Mouse (Mus musculus): ENCODE results near the gene B4galt1. TPM values are rescaled to one million over a fixed set of nuclear protein-coding genes. Genes with fewer than 3 reads are reported as not detected.
A peak's percentile ranks its signal among the peaks of the same experiment; 100 is the strongest.

Gene B4galt1
- polyA plus RNA-seq, 1 experiment from 2014 or later = 26.6 TPM

GRCm38 (mm10) chr4:40874794-40875552 lies 21.2 kb upstream of the B4galt1 start:
- WGBS = 72% methylated on average over 5 of the region's 5 CpGs
- H3K27ac ChIP-seq (ENCODE audit: low read length) = no peak overlapping the region
- no peak overlapping the region for H3K4me3 ChIP-seq (ENCODE audit: low read length)
- no peak; the same call in 1 of the 2 replicates for ATAC-seq
- H3K36me3 ChIP-seq (ENCODE audit: control insufficient read depth, insufficient read depth, low read length) = no peaks in the 10 kb centered on the region
- H3K9ac ChIP-seq (ENCODE audit: low read depth, low read length) = no peak overlapping the region
- no peak overlapping the region for H3K4me2 ChIP-seq (ENCODE audit: low read depth, low read length)
- H3K9me3 ChIP-seq (ENCODE audit: control insufficient read depth, low read length) = no peaks in the 10 kb centered on the region
- no peaks in the 10 kb centered on the region for H3K27me3 ChIP-seq (replicated peaks; ENCODE audit: control insufficient read depth, insufficient read depth, low read length)
- peaks cover 26% of the 10 kb centered on the region for H3K4me1 ChIP-seq (ENCODE audit: control insufficient read depth, insufficient read depth, low read length)

GRCm38 (mm10) chr4:40874151-40874600 lies 20.4 kb upstream of the B4galt1 start:
- Histone ChIP-seq H3K4me2 (ENCODE audit: low read depth, low read length) (no peak overlapping the region), H3K4me3 (ENCODE audit: low read length) (no peak overlapping the region), H3K27ac (ENCODE audit: low read length) (peak overlapping the region; percentile 75), H3K9ac (ENCODE audit: low read depth, low read length) (no peak overlapping the region), H3K27me3 (replicated peaks; ENCODE audit: control insufficient read depth, insufficient read depth, low read length) (no peaks in the 10 kb centered on the region), H3K4me1 (ENCODE audit: control insufficient read depth, insufficient read depth, low read length) (peaks cover 26% of the 10 kb centered on the region), H3K36me3 (ENCODE audit: control insufficient read depth, insufficient read depth, low read length) (no peaks in the 10 kb centered on the region), H3K9me3 (ENCODE audit: control insufficient read depth, low read length) (no peaks in the 10 kb centered on the region)
- ATAC-seq = peak; percentile 79
- 21% methylated on average over 6 of the region's 6 CpGs for WGBS

- H3K27me3 ChIP-seq (replicated peaks; ENCODE audit: control insufficient read depth, insufficient read depth, low read length) = no peaks in the 10 kb centered on the region
- no peak overlapping the region for H3K4me2 ChIP-seq (ENCODE audit: low read depth, low read length)
- H3K9me3 ChIP-seq (ENCODE audit: control insufficient read depth, low read length) = no peaks in the 10 kb centered on the region
- no peak overlapping the region for H3K4me3 ChIP-seq (ENCODE audit: low read length)
- H3K36me3 ChIP-seq (ENCODE audit: control insufficient read depth, insufficient read depth, low read length) = no peaks in the 10 kb centered on the region
- no peak for ATAC-seq
- 52% methylated on average over 2 of the region's 2 CpGs for WGBS
- peaks cover 34% of the 10 kb centered on the region for H3K4me1 ChIP-seq (ENCODE audit: control insufficient read depth, insufficient read depth, low read length)
- no peak overlapping the region for H3K9ac ChIP-seq (ENCODE audit: low read depth, low read length)
- H3K27ac ChIP-seq (ENCODE audit: low read length) = peak overlapping the region; percentile 75
Measured at GRCm38 (mm10) chr4:40873320-40873719, 19.5 kb upstream of the B4galt1 start.

- Histone ChIP-seq H3K27me3 (replicated peaks; ENCODE audit: control insufficient read depth, insufficient read depth, low read length) (no peaks in the 10 kb centered on the region), H3K4me1 (ENCODE audit: control insufficient read depth, insufficient read depth, low read length) (peaks cover 32% of the 10 kb centered on the region), H3K36me3 (ENCODE audit: control insufficient read depth, insufficient read depth, low read length) (no peaks in the 10 kb centered on the region), H3K4me3 (ENCODE audit: low read length) (no peak overlapping the region), H3K27ac (ENCODE audit: low read length) (no peak overlapping the region), H3K4me2 (ENCODE audit: low read depth, low read length) (no peak overlapping the region), H3K9me3 (ENCODE audit: control insufficient read depth, low read length) (no peaks in the 10 kb centered on the region), H3K9ac (ENCODE audit: low read depth, low read length) (no peak overlapping the region)
- ATAC-seq = no peak
- 88% methylated on average over 3 of the region's 3 CpGs for WGBS
Measured at GRCm38 (mm10) chr4:40872129-40872528, 18.3 kb upstream of the B4galt1 start.

- peaks cover 23% of the 10 kb centered on the region for H3K4me1 ChIP-seq (ENCODE audit: control insufficient read depth, insufficient read depth, low read length)
- H3K4me3 ChIP-seq (ENCODE audit: low read length) = no peak overlapping the region
- WGBS = 86% methylated on average over 4 of the region's 4 CpGs
- no peak for ATAC-seq
- H3K9ac ChIP-seq (ENCODE audit: low read depth, low read length) = no peak overlapping the region
- H3K9me3 ChIP-seq (ENCODE audit: control insufficient read depth, low read length) = no peaks in the 10 kb centered on the region
- no peaks in the 10 kb centered on the region for H3K36me3 ChIP-seq (ENCODE audit: control insufficient read depth, insufficient read depth, low read length)
- H3K4me2 ChIP-seq (ENCODE audit: low read depth, low read length) = no peak overlapping the region
- no peaks in the 10 kb centered on the region for H3K27me3 ChIP-seq (replicated peaks; ENCODE audit: control insufficient read depth, insufficient read depth, low read length)
- no peak overlapping the region for H3K27ac ChIP-seq (ENCODE audit: low read length)
Measured at GRCm38 (mm10) chr4:40870206-40870605, 16.4 kb upstream of the B4galt1 start.

GRCm38 (mm10) chr4:40868554-40869232 lies 14.9 kb upstream of the B4galt1 start:
- Histone ChIP-seq H3K4me3 (ENCODE audit: low read length) (no peak overlapping the region), H3K9me3 (ENCODE audit: control insufficient read depth, low read length) (no peaks in the 10 kb centered on the region), H3K9ac (ENCODE audit: low read depth, low read length) (peak overlapping the region; percentile 32), H3K4me1 (ENCODE audit: control insufficient read depth, insufficient read depth, low read length) (peaks cover 12% of the 10 kb centered on the region), H3K4me2 (ENCODE audit: low read depth, low read length) (no peak overlapping the region), H3K27ac (ENCODE audit: low read length) (peak overlapping the region; percentile 58; the same call in 1 of the 2 replicates), H3K27me3 (replicated peaks; ENCODE audit: control insufficient read depth, insufficient read depth, low read length) (no peaks in the 10 kb centered on the region), H3K36me3 (ENCODE audit: control insufficient read depth, insufficient read depth, low read length) (no peaks in the 10 kb centered on the region)
- ATAC-seq = peak; percentile 66; the same call in 1 of the 2 replicates
- 53% methylated on average over 13 of the region's 13 CpGs for WGBS

- H3K36me3 ChIP-seq (ENCODE audit: control insufficient read depth, insufficient read depth, low read length) = no peaks in the 10 kb centered on the region
- no peak overlapping the region for H3K4me2 ChIP-seq (ENCODE audit: low read depth, low read length)
- no peak overlapping the region for H3K9ac ChIP-seq (ENCODE audit: low read depth, low read length)
- H3K9me3 ChIP-seq (ENCODE audit: control insufficient read depth, low read length) = no peaks in the 10 kb centered on the region
- H3K4me1 ChIP-seq (ENCODE audit: control insufficient read depth, insufficient read depth, low read length) = peaks cover 8% of the 10 kb centered on the region
- no peak overlapping the region for H3K27ac ChIP-seq (ENCODE audit: low read length)
- H3K4me3 ChIP-seq (ENCODE audit: low read length) = no peak overlapping the region
- no peak for ATAC-seq
- WGBS = 94% methylated on average over 12 of the region's 12 CpGs
- no peaks in the 10 kb centered on the region for H3K27me3 ChIP-seq (replicated peaks; ENCODE audit: control insufficient read depth, insufficient read depth, low read length)
Measured at GRCm38 (mm10) chr4:40864361-40864760, 10.6 kb upstream of the B4galt1 start.

GRCm38 (mm10) chr4:40863340-40863739 lies 9.5 kb upstream of the B4galt1 start:
- Histone ChIP-seq H3K9ac (ENCODE audit: low read depth, low read length) (no peak overlapping the region), H3K9me3 (ENCODE audit: control insufficient read depth, low read length) (no peaks in the 10 kb centered on the region), H3K4me2 (ENCODE audit: low read depth, low read length) (no peak overlapping the region), H3K27ac (ENCODE audit: low read length) (no peak overlapping the region), H3K36me3 (ENCODE audit: control insufficient read depth, insufficient read depth, low read length) (no peaks in the 10 kb centered on the region), H3K4me1 (ENCODE audit: control insufficient read depth, insufficient read depth, low read length) (peaks cover 1% of the 10 kb centered on the region; the same call in 1 of the 2 replicates), H3K4me3 (ENCODE audit: low read length) (no peak overlapping the region), H3K27me3 (replicated peaks; ENCODE audit: control insufficient read depth, insufficient read depth, low read length) (no peaks in the 10 kb centered on the region)
- ATAC-seq = no peak
- WGBS = 75% methylated on average over 3 of the region's 3 CpGs

GRCm38 (mm10) chr4:40861131-40861530 lies 7.3 kb upstream of the B4galt1 start:
- no peaks in the 10 kb centered on the region for H3K4me1 ChIP-seq (ENCODE audit: control insufficient read depth, insufficient read depth, low read length)
- no peaks in the 10 kb centered on the region for H3K27me3 ChIP-seq (replicated peaks; ENCODE audit: control insufficient read depth, insufficient read depth, low read length)
- H3K4me3 ChIP-seq (ENCODE audit: low read length) = no peak overlapping the region
- ATAC-seq = no peak
- no peak overlapping the region for H3K9ac ChIP-seq (ENCODE audit: low read depth, low read length)
- H3K9me3 ChIP-seq (ENCODE audit: control insufficient read depth, low read length) = no peaks in the 10 kb centered on the region
- 68% methylated on average over 3 of the region's 3 CpGs for WGBS
- no peak overlapping the region for H3K4me2 ChIP-seq (ENCODE audit: low read depth, low read length)
- H3K36me3 ChIP-seq (ENCODE audit: control insufficient read depth, insufficient read depth, low read length) = no peaks in the 10 kb centered on the region
- no peak overlapping the region for H3K27ac ChIP-seq (ENCODE audit: low read length)
